Mouse (Mus musculus): ENCODE data around the gene Scn7a.

DNA sequence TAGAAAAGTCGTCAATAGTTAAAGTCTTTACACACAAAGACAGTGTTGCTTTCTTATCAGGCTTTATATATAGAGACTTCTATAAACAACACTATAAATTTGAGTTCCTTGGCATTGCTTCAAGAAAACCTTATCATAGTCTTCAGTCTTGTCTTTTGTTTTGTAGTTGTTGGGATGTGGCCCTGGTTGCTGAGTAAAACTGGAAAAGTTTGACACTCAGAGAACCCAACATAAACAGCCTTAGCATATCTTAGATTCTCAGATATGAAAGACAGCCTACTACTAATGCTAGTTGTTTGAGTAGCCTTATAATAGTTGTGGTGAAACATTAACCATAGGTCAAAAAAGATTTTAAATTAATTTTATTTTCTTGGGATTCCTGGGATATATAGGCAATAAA lies 6.9 kb upstream of the Scn7a start:
- TF ChIP-seq CTCF (IDR thresholded peaks at IDR 0.05; ENCODE audit: control insufficient read depth, insufficient read depth, low read length) (no peak), POLR2A (IDR thresholded peaks at IDR 0.05; ENCODE audit: borderline replicate concordance, control insufficient read depth, low read depth, low read length) (no peak)

Measured in bone marrow, adult 2 months (tissue).